Mouse (Mus musculus) erythroblast, embryonic 14.5 days (primary cell): Measurements from ENCODE around the gene Pex7.

ENCODE experiments used
- GATA1 ChIP-seq: IDR thresholded peaks from 2 replicates; pipeline ENCODE4 v1.6.1; 2012; ENCODE audit warnings: low read length, inconsistent platforms, mixed read lengths
- TAL1 ChIP-seq: IDR thresholded peaks from 3 replicates; pipeline ENCODE4 v1.6.1; 2012; ENCODE audit warnings: low read length, inconsistent platforms, mixed read lengths

DNA sequence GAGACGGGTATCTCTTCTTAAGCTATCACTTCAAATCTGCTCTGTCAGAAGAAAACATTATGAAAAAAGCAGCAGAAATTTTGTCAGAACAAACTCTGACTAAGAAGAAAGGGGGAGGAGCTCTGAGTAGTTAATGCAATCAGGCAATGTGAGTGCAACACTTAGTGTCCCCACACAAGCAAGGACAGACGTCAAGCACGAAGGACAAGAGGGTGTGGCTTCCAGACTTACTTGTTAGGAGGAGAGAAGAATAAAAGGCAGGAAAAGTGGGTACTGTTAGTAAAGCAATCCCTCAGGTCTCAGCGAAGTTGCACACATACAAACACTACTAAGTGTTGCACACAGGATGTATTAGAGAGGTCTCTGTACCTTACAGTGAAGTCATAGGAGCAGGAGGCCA lies 23.1 kb downstream of the Pex7 start:
- no peak for TF ChIP-seq TAL1
- no peak for TF ChIP-seq GATA1
